Mouse (Mus musculus): Measurements from ENCODE around the gene 1110065P20Rik.

- TF ChIP-seq CTCF (IDR thresholded peaks at IDR 0.05; ENCODE audit: low read depth, low read length) (no peak), GATA2 (IDR thresholded peaks at IDR 0.05; ENCODE audit: borderline replicate concordance, low read depth, low read length) (no peak), TAL1 (conservative IDR thresholded peaks at IDR 0.05; ENCODE audit: low read depth, low read length) (no peak), GATA1 (IDR thresholded peaks at IDR 0.05; ENCODE audit: borderline replicate concordance, low read length) (no peak), POLR2AphosphoS5 (IDR thresholded peaks at IDR 0.05; ENCODE audit: insufficient replicate concordance, low read depth, low read length) (no peak)
These were observed 35.1 kb downstream of the 1110065P20Rik start for GRCm38 (mm10) chr4:124815901-124816300.

Measured in G1E (cell line).